Mouse (Mus musculus): ENCODE data around the gene Itgb1. TPM values are rescaled to one million over a fixed set of nuclear protein-coding genes. Genes with fewer than 3 reads are reported as not detected.

Itgb1 gene
- total and polyA plus RNA-seq, 3 experiments, result 73.7 to 189 (median 114) TPM

DNA sequence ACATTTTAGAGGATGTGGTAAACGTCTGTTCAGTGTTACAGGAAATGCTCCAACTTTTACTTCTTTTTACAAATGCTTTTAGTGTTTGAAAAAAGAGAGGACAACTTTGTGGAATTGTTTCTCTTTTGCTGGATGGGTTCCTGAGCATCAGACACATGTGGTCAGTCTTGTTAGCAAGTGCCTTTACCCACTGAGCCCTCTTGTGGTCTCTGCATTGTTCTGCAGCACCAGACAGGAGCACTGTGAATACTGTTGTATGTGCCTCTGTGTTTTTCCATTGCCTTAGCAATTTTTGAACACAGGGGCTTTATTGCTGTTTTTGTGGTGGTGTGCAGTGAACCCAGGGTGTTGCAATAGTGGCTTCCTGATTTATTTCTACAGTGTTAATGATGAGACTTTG is 39.4 kb downstream of the Itgb1 start:
- DNase-seq (ENCODE audit: low read depth, low spot score), result peak; percentile 38

GRCm38 (mm10) chr8:128727213-128727612 is 41.8 kb downstream of the Itgb1 start:
- no peaks in the 10 kb centered on the region for H3K79me2 ChIP-seq (ENCODE audit: control insufficient read depth, insufficient read depth, low read length, poor library complexity)
- H3K9ac ChIP-seq (ENCODE audit: control insufficient read depth, low read depth, low read length, poor library complexity, severe bottlenecking), result no peak overlapping the region
- H3K9me3 ChIP-seq (replicated peaks; ENCODE audit: insufficient read depth, low read length), result no peaks in the 10 kb centered on the region
- peaks cover 2 to 32% of the 10 kb centered on the region in 2 experiments for H3K36me3 ChIP-seq (ENCODE audit: control insufficient read depth in 1 of 2, insufficient read depth in 2 of 2, low read length in 2 of 2)
- no peak overlapping the region for H3K4me3 ChIP-seq (ENCODE audit: control insufficient read depth in 1 of 2, insufficient read depth in 1 of 2, low read depth in 2 of 2, low read length in 2 of 2)
- no peak overlapping the region for H3K27ac ChIP-seq (ENCODE audit: control insufficient read depth, low read depth, low read length)
- TF ChIP-seq ZMIZ1 (IDR thresholded peaks at IDR 0.05; ENCODE audit: low read depth, low read length), result no peak
- no peak for TF ChIP-seq SIN3A (IDR thresholded peaks at IDR 0.05; ENCODE audit: low read length)
- TF ChIP-seq EP300 (IDR thresholded peaks at IDR 0.05; ENCODE audit: low read depth in 1 of 2, low read length in 2 of 2), result no peak
- TF ChIP-seq GABPA (IDR thresholded peaks at IDR 0.05; ENCODE audit: low read depth, low read length), result no peak
- H3K27me3 ChIP-seq (ENCODE audit: control insufficient read depth in 1 of 2, insufficient read depth in 2 of 2, low read length in 2 of 2), result no peaks in the 10 kb centered on the region
- H3K4me1 ChIP-seq (ENCODE audit: control insufficient read depth in 1 of 2, insufficient read depth in 2 of 2, low read length in 2 of 2), result peaks cover 0 to under 1% of the 10 kb centered on the region in 2 experiments; a peak in 1 of 4 replicates
- DNase-seq (ENCODE audit: low read depth, low spot score), result no peak

More for the DNA sequence above, 39.4 kb downstream of the Itgb1 start:
- no peaks in the 10 kb centered on the region for H3K27me3 ChIP-seq (ENCODE audit: control insufficient read depth in 1 of 2, insufficient read depth in 2 of 2, low read length in 2 of 2)
- no peaks in the 10 kb centered on the region for H3K79me2 ChIP-seq (ENCODE audit: control insufficient read depth, insufficient read depth, low read length, poor library complexity)
- no peak overlapping the region for H3K9ac ChIP-seq (ENCODE audit: control insufficient read depth, low read depth, low read length, poor library complexity, severe bottlenecking)
- TF ChIP-seq SMC3 (IDR thresholded peaks at IDR 0.05; ENCODE audit: low read depth, low read length) (peak; percentile 42), CTCF (IDR thresholded peaks at IDR 0.05 in 2 of 3, conservative IDR thresholded peaks at IDR 0.05 in 1 of 3; ENCODE audit: control insufficient read depth in 1 of 3, insufficient read depth in 1 of 3, low read depth in 2 of 3, low read length in 3 of 3, poor library complexity in 1 of 3, severe bottlenecking in 1 of 3) (peak in 1 of 3 experiments; percentile 45; a peak in 3 of 6 replicates), BHLHE40 (IDR thresholded peaks at IDR 0.05; ENCODE audit: borderline replicate concordance, low read depth, low read length) (no peak)
- no peak overlapping the region for H3K27ac ChIP-seq (ENCODE audit: control insufficient read depth, low read depth, low read length)
- peaks cover 0 to 4% of the 10 kb centered on the region in 2 experiments; a peak in 2 of 4 replicates for H3K4me1 ChIP-seq (ENCODE audit: control insufficient read depth in 1 of 2, insufficient read depth in 2 of 2, low read length in 2 of 2)
- H3K36me3 ChIP-seq (ENCODE audit: control insufficient read depth in 1 of 2, insufficient read depth in 2 of 2, low read length in 2 of 2), result peaks cover 7 to 43% of the 10 kb centered on the region in 2 experiments
- H3K4me3 ChIP-seq (ENCODE audit: control insufficient read depth in 1 of 2, insufficient read depth in 1 of 2, low read depth in 2 of 2, low read length in 2 of 2), result no peak overlapping the region
- H3K9me3 ChIP-seq (replicated peaks; ENCODE audit: insufficient read depth, low read length), result no peaks in the 10 kb centered on the region

GRCm38 (mm10) chr8:128732254-128732653 is 46.8 kb downstream of the Itgb1 start:
- Histone ChIP-seq H3K4me1 (ENCODE audit: control insufficient read depth in 1 of 2, insufficient read depth in 2 of 2, low read length in 2 of 2) (no peaks in the 10 kb centered on the region), H3K4me3 (ENCODE audit: control insufficient read depth in 1 of 2, insufficient read depth in 1 of 2, low read depth in 2 of 2, low read length in 2 of 2) (no peak overlapping the region), H3K27ac (ENCODE audit: control insufficient read depth, low read depth, low read length) (no peak overlapping the region), H3K79me2 (ENCODE audit: control insufficient read depth, insufficient read depth, low read length, poor library complexity) (no peaks in the 10 kb centered on the region), H3K9ac (ENCODE audit: control insufficient read depth, low read depth, low read length, poor library complexity, severe bottlenecking) (no peak overlapping the region), H3K27me3 (ENCODE audit: control insufficient read depth in 1 of 2, insufficient read depth in 2 of 2, low read length in 2 of 2) (no peaks in the 10 kb centered on the region), H3K36me3 (ENCODE audit: control insufficient read depth in 1 of 2, insufficient read depth in 2 of 2, low read length in 2 of 2) (peaks cover 5 to 16% of the 10 kb centered on the region in 2 experiments), H3K9me3 (replicated peaks; ENCODE audit: insufficient read depth, low read length) (no peaks in the 10 kb centered on the region)
- DNase-seq (ENCODE audit: low read depth, low spot score), result no peak
- TF ChIP-seq E2F4 (IDR thresholded peaks at IDR 0.05; ENCODE audit: borderline replicate concordance, low read depth, low read length) (no peak), MEF2A (IDR thresholded peaks at IDR 0.05; ENCODE audit: extremely low read depth, insufficient replicate concordance, low read depth, low read length, poor library complexity, severe bottlenecking) (no peak), NELFE (IDR thresholded peaks at IDR 0.05; ENCODE audit: low read depth, low read length) (no peak), UBTF (IDR thresholded peaks at IDR 0.05; ENCODE audit: borderline replicate concordance, insufficient read depth, low read depth, low read length) (no peak), CTCF (IDR thresholded peaks at IDR 0.05 in 2 of 3, conservative IDR thresholded peaks at IDR 0.05 in 1 of 3; ENCODE audit: control insufficient read depth in 1 of 3, insufficient read depth in 1 of 3, low read depth in 2 of 3, low read length in 3 of 3, poor library complexity in 1 of 3, severe bottlenecking in 1 of 3) (no peak), ETS1 (IDR thresholded peaks at IDR 0.05; ENCODE audit: low read depth, low read length) (no peak), MAX (IDR thresholded peaks at IDR 0.05; ENCODE audit: low read length) (no peak), SMC3 (IDR thresholded peaks at IDR 0.05; ENCODE audit: low read depth, low read length) (no peak), USF2 (IDR thresholded peaks at IDR 0.05; ENCODE audit: borderline replicate concordance in 1 of 2, insufficient read depth in 1 of 2, low read depth in 1 of 2, low read length in 2 of 2) (no peak), EP300 (IDR thresholded peaks at IDR 0.05; ENCODE audit: low read depth in 1 of 2, low read length in 2 of 2) (no peak), RCOR1 (IDR thresholded peaks at IDR 0.05; ENCODE audit: low read depth, low read length) (no peak), RAD21 (IDR thresholded peaks at IDR 0.05; ENCODE audit: low read depth, low read length) (no peak), NRF1 (IDR thresholded peaks at IDR 0.05; ENCODE audit: insufficient read depth, low read depth, low read length, poor library complexity, severe bottlenecking) (no peak), JUND (IDR thresholded peaks at IDR 0.05; ENCODE audit: low read depth, low read length) (no peak), MYC (IDR thresholded peaks at IDR 0.05; ENCODE audit: low read depth, low read length) (no peak), TCF12 (IDR thresholded peaks at IDR 0.05; ENCODE audit: low read depth, low read length) (no peak), MYB (IDR thresholded peaks at IDR 0.05; ENCODE audit: low read depth, low read length) (no peak), ZMIZ1 (IDR thresholded peaks at IDR 0.05; ENCODE audit: low read depth, low read length) (no peak)

Data from MEL (cell line).